Mouse (Mus musculus) cerebellum, adult 11-12 months (tissue): Measurements from ENCODE around the gene Gm49337.

ENCODE experiments used
- DNase-seq: peaks from one replicate; pipeline ENCODE4 v3.0.0; 2022

Gm49337 gene

GRCm38 (mm10) chr4:116164759-116165554 lies 8.2 kb upstream of the Gm49337 start:
- DNase-seq = no peak

GRCm38 (mm10) chr4:116165708-116166407 lies 7.3 kb upstream of the Gm49337 start:
- DNase-seq = no peak

DNA sequence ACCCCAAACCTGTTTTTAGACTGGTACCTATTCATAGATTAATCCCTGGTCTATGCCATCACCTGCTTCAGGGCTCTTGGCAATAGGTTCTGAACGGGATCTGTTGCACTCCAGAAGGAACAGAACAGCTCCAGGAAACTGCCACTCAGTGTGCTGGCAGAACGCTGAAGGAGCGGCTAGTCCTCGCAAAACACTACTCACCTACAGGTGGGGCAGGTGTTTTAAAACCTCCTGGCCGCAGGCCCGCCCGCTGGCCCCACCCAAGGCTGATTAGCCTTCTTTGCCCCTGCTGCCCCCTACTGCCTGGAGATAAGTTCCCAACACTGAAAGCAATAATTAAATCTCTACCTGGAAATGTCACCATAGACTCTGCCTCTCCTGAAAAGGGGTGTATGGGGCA lies 5.8 kb upstream of the Gm49337 start, which contains the start of gene Tspan1:
Tspan1 (minus strand) TSS at position 198 of the 400 bp plus-strand sequence.
- DNase-seq = no peak

DNA sequence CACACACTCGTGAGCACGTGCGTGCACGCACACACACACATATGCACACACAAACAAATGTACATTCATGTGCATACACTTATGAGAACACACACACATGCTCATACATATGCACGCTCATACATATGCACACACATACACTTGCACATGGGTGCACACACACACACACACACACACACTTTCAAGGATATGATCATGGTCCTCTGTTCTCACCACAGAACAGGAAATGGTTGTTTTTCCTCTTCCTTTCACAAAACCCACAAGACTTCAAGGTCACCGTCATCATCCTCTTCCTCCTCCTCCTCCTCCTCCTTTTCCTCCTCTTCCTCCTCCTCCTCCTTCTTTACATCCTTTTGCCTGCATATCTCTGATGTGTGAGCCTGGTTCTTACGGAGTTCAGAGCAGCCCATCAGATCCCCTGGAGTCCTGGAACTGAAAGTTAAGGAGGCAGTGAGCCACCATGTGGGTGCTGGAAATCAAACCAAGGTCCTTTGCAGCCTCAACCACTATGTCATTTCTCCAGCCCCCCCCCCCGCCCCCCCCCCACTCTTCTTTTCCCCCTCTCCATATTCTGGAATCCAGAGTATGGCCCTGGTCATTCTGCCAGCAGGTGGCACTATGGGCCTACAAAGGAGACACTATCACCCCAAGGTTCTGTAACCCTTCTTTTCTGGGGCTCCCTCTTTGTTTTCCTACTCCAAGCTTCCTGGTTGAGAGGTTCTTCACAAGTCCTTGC lies 4.4 kb upstream of the Gm49337 start:
- peak; percentile 79 for DNase-seq

GRCm38 (mm10) chr4:116169353-116169672 lies 3.9 kb upstream of the Gm49337 start:
- DNase-seq = no peak

DNA sequence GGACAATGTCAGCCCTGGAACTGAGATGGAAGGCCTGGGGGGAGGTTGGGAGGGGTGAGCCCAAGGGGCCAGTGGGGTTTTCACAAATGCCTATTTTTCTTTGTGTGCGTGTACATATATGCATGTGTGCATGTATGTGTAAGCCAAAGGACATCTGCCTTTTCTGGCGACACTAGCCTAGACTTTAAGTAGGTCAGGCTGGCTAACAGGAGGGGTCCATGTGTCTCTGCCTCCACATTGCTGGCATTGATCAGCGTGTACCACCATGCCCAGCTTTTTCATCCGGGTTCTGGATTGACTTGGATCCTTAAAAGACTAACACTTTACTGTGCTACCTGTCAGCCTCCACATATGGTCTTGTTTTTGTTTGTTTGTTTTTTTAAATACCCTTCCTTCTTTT lies 568 bp downstream of the Gm49337 start:
- DNase-seq = no peak

DNA sequence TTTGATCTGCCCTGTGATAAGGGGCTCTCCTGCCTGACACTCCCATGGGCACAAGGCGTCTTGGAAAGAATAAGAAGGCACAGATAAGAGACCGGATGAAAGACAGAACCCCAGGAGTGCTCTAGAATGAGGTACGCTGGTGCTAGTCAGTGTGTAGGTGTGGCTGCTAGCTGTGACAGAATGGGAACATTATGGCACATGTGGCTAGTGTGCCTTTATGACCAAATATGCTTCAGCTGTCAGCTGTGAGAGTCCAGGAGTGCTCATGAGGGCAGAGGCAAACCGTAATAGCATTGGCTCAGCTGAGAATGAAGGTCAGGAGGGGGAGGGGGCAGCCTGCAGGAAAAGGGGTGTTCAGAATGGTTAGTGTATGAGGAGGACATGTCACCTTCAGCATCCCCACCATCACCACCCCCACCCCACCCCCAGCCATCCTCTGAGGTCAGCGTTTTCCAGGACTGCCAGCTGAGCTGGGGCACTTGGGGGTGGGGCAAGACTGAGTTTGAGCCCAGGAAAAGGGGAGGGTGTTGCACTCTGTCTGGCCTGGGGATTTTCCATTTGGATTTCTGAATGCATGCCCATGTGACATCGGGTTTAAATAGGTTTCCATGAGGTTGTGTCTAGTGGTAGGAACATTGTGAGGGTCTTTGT lies 1.4 kb downstream of the Gm49337 start:
- DNase-seq = peak; percentile 86

GRCm38 (mm10) chr4:116175136-116175535 lies 2.0 kb downstream of the Gm49337 start:
- peak; percentile 64 for DNase-seq

DNA sequence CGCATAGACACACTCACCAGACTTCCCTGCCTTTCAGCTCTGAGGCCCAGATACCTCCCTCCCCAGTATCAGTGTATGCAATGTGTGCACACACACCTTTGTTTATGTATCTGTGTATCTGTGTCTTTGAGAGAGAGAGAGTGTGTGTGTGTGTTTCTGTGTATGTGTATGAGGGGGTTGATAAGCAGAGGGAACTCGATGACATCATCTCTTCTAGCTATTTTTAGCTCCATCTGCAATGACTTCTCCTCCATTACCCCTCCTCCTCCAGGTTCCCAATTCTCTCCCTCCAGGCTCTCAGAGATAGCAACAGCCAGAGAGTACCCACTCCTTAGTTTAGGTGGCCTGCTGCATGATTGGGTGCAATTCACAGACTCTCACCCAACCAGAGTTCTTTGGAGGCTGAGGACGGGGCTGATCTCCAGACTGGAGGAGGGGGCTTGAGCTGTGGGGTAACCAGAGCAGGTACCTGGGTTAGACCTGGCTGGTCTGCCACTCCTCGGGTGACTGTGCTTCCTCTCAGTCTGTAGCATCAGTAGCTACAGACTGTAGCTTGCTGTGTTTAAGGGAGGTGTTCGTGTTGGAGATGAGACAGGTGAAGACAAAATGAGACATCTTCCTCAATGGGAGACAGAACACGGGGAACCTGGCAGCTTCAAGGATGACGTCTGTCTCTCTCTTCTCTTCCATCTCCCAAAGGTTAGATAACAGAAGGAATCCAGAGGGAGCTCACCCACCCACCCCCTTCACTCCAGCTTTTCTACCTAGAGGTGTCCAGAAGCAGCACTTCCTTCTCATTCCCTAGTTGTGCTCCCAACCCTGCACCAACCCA lies 2.7 kb downstream of the Gm49337 start:
- peak; percentile 90 for DNase-seq

GRCm38 (mm10) chr4:116176543-116176988 lies 3.4 kb downstream of the Gm49337 start:
- DNase-seq = peak; percentile 99

DNA sequence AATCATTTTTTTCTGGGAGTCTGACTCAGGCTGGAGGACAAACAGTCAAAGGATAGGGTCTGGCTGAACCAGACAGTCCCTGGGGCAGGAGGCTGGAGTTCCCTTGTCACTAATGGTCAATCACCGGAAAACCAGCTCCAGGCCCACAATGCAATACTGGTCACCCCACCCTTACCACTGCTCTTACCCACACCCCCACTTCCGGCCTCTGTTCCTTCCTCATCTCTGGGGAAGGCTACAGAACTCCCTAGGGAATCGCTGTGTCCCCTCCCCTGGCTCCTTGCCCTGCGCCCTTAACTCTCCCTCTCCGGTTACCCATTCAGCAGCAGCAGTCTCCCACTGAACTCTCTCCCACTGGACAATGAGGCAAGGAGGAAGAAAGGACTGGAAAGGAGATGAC lies 4.0 kb downstream of the Gm49337 start:
- DNase-seq = peak; percentile 84

DNA sequence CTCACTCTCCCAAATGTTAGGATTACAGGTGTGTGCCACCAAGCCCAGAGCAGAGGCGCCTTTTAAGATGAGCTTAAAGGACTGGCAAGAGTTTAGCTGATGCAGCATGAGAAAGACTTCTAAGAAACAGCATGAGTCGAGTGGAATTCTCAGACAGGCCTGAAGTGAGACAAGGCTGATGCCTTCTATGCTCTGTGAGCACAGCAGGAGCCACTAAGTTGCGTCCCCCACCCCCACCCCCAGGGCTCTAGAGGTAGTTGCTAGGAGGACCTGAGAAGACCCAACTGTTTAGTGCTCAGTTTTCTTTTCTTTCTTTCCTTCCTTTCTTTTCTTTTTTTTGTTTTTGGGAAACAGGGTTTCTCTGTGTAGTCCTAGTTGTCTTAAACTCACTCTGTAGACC lies 8.9 kb downstream of the Gm49337 start:
- DNase-seq = no peak

GRCm38 (mm10) chr4:116182745-116183144 lies 9.6 kb downstream of the Gm49337 start:
- DNase-seq = peak; percentile 77

DNA sequence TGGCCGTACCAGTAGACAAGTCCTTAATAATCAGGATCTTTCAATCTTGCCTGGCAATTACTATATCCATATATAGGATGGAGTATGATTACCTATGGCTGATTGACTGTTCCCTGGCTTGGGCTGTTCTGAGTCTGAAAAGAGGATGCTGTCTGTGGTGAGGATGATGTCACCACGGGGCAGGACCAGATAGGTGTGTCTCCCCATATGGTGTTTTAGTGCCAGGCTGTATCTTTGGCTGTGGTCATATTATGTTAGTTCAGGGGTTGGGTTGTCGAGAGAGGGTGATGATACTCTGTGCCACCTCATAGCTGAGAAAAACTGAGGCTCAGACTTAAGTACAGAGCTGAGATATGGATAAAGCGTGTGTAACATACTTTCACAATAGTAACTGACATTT lies 11.9 kb downstream of the Gm49337 start:
- DNase-seq = no peak

DNA sequence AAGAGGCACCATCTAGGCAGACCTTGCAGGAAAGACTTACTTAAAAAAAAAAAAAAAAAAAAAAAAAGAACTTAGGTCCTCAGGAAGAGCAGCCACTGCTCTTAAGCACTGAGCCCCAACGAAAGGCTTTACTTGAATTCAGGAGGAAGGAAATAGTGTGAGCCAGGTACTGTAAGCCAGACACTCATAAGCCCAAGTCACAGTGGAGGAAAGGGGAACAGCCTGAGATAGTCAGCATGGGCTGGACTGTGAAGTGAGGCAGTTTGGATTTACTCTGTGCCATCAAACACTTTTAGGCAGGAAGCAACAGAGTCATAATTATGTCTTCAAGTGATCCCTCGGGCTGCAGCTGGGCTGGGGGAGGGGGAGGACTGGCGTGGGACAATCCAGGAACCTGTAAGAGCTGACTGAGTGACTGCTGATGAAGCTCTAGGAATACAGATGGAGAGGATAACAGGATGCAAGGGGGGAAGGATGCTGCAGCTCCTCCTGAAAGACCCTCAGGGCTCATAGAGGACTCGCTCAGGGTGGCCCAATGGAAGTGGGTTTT lies 19.2 kb downstream of the Gm49337 start:
- DNase-seq = no peak

DNA sequence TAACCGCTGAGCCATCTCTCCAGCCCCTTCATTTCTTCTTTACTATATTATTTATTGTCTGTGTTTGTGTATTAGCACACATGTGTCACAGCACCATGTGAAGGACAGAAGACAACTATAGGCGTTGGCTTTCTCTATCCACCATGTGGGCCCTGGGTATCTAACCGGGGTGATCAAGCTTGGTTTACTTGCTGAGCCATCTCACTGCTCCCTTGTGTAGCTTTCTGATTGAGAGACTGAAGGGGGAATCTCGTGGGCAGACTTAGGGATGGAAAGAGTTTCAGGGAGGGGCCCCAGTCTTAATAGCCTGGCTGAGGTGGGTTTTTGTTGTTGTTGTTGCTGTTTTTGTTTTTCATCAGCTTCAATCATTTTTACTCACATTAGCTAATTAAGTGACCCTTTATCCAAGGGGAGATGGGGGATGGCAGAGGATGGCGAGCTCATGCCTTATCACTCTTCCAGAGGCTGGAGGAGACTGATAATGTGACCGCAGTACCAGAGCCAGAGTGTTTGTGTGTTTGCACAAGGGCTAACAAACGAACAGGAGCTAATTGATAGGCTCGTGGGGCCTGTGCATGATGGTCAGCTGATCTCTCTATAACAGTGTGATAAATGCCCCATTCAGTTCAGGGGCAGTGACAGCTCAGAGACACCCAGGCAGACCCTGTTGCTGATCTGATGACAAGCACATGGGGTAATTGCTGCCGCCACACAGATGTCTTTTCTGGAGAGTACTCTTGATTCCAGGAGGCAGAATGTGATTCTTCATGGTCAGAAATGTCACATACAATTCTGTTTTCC lies 20.6 kb downstream of the Gm49337 start:
- no peak for DNase-seq

GRCm38 (mm10) chr4:116198422-116198821 lies 25.2 kb downstream of the Gm49337 start:
- no peak for DNase-seq

DNA sequence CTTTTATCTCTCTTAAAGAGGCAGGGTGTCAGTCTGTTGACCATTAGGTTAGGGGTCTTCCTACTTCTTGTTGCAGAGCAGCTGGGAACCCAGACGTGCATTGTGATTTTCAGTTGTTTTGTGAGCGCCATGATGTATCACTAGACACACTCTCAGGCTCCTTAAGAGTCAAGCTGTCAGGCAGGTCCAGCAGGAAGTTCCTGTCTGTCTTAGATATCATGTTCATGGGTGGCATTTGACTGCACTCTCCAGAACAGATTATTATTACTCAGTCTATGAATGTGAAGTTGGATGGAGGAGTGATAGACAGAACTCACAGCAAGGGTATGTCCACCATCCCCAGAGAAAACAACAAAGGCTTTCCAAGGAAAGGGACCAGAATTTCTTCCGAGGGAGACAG lies 31.2 kb downstream of the Gm49337 start:
- no peak for DNase-seq

DNA sequence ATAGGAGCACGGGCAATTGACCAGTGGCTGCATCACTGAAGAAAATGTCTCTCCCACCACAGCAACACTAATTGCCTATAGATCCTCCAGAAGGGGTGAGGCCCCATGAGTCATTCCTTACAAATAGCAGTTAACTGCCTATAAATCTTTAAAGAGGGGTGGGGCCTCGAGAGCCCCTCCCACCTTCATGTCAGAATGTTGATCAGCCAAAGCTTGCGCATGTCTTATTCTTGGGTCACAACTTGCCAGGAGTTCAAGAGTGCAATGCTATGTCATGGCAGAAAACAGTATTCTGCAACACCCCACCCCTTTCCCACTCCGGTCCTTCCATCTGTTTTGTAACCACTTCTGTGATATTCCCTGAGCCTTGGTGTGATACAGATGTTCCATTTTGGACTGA lies 33.3 kb downstream of the Gm49337 start:
- DNase-seq = no peak

DNA sequence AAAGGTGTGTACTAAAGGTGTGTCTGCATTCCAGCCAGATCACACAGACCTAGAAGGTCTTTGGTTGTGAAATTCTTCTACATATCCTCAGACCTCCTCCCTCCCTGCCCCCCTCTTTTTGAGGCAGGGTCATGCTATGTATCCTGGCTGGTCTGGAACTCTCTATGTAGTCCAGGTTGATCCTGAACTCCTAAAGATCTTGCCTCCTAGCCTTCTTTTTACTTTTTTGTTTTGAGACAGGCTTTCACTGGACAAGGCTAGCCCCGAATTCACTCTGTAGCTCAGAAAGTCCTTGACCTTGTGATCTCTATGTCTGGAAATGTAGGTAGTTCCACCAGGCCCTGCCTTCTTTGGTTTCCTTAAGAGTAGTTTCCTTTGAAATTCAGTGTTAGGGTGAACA lies 35.7 kb downstream of the Gm49337 start:
- DNase-seq = no peak
